Mouse (Mus musculus) gastrocnemius, adult 2 months (tissue): ENCODE measurements at regions not wholly inside any gene's neighbourhood (a gene's known extent, or its start where the extent isn't known, plus 50 kb on each side); places are given as distances from the start of the nearest gene placed in this dataset.
"Not testable (repeated sequence)": the region's sequence is repeated elsewhere in the genome, so short reads cannot be mapped to it uniquely, and the experiment has no call there.

Source experiments
- DNase-seq: peaks from one replicate; pipeline ENCODE4 v3.0.0; 2022
- H3K27ac ChIP-seq: fragments of 200-600 bp; 2 replicates; pipeline ENCODE4 v1.8.1; 2022; ENCODE audit warnings: mild to moderate bottlenecking
- H3K4me3 ChIP-seq: fragments of 200-600 bp; 2 replicates; pipeline ENCODE4 v1.8.1; 2022; ENCODE audit warnings: mild to moderate bottlenecking, moderate library complexity
- CTCF ChIP-seq: fragments of 200-600 bp; IDR thresholded peaks from 2 replicates; pipeline ENCODE4 v1.8.1; 2022; ENCODE audit warnings: antibody characterized with exemption, mild to moderate bottlenecking, moderate library complexity
- intact Hi-C: fragments of 180-260 bp; cut with DNase I; formaldehyde crosslinking; loops from one replicate; pipeline ENCODE4 v1.15.1; 2025

- no peak for DNase-seq
- intact Hi-C loops: no loop called here
- Histone ChIP-seq H3K4me3 (no peak overlapping the region), H3K27ac (no peak overlapping the region)
- no peak for TF ChIP-seq CTCF
Measured at GRCm38 (mm10) chr9:115799330-115799729, 109.9 kb upstream of the Gadl1 start.

- no peak for DNase-seq
- intact Hi-C loops: no loop called here
Measured at GRCm38 (mm10) chr9:115800624-115801023, 108.6 kb upstream of the Gadl1 start.

GRCm38 (mm10) chr9:115803071-115803470, 106.2 kb upstream of the Gadl1 start:
- no peak for TF ChIP-seq CTCF
- DNase-seq: no peak
- intact Hi-C loops: no loop called here
- no peak overlapping the region for H3K27ac ChIP-seq
- no peak overlapping the region for H3K4me3 ChIP-seq

More at GRCm38 (mm10) chr9:115800624-115801023, 108.6 kb upstream of the Gadl1 start:
- Histone ChIP-seq H3K4me3 (no peak overlapping the region), H3K27ac (no peak overlapping the region)
- no peak for TF ChIP-seq CTCF

DNA sequence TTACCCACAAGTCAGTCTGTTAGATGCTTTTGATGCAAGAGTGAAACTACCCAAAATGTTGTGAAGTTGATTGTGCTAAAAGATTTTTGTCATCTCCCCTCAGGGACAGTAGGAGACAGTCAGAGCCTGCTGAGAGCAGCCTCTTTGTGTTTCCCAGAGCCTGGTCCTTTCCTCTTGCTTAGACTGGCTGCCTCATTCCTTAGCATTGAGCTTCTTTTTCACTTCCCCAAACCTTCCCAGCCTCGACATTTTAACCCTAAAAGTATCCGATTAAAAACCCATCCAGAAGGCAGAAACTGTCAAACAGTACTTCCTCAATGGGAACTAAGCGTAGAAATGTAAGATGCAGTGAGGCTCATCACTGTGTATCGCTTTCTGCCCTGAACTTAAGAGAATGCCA, 104.0 kb upstream of the Gadl1 start:
- no peak for DNase-seq
- no peak overlapping the region for H3K4me3 ChIP-seq
- no peak for TF ChIP-seq CTCF
- intact Hi-C loops: no loop called here
- H3K27ac ChIP-seq: no peak overlapping the region

- no peak for DNase-seq
- no peak overlapping the region for H3K4me3 ChIP-seq
- intact Hi-C loops: no loop called here
- H3K27ac ChIP-seq: no peak overlapping the region
- no peak for TF ChIP-seq CTCF
Measured at GRCm38 (mm10) chr9:115806018-115806702, 103.1 kb upstream of the Gadl1 start.

DNA sequence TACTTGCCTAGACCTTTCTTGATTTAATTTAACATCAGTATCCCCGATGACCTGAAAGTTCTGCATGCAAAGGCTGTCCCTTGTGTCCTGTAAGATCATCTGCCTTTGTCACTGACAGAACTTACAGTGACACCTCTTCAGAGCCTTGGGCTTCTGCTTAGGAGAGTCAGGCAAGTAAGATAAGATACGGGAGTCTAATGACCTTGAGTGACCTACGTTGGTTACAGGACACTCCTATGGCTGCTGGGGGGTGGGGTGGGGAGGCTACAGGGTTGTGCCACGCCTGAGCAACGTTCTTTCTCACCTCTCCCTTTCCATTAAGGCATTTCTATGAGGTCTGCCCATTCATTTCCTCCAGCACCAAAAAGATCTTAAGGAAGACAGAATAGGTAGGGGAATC, 69.1 kb upstream of the Gadl1 start:
- intact Hi-C loops: no loop called here
- Histone ChIP-seq H3K4me3 (no peak overlapping the region), H3K27ac (no peak overlapping the region)
- TF ChIP-seq CTCF: no peak
- DNase-seq: no peak

- DNase-seq: no peak
- H3K4me3 ChIP-seq: no peak overlapping the region
- no peak overlapping the region for H3K27ac ChIP-seq
- intact Hi-C loops: no loop called here
- no peak for TF ChIP-seq CTCF
Measured at GRCm38 (mm10) chr9:115840791-115841190, 68.5 kb upstream of the Gadl1 start.

- TF ChIP-seq CTCF: no peak
- Histone ChIP-seq H3K27ac (no peak overlapping the region), H3K4me3 (no peak overlapping the region)
- no peak for DNase-seq
- intact Hi-C loops: no loop called here
Measured at GRCm38 (mm10) chr9:115841684-115842083, 67.6 kb upstream of the Gadl1 start.

GRCm38 (mm10) chr9:115844340-115844739, 64.9 kb upstream of the Gadl1 start:
- Histone ChIP-seq H3K4me3 (no peak overlapping the region), H3K27ac (no peak overlapping the region)
- DNase-seq: no peak
- no peak for TF ChIP-seq CTCF
- intact Hi-C loops: no loop called here

- no peak overlapping the region for H3K4me3 ChIP-seq
- DNase-seq: no peak
- no peak overlapping the region for H3K27ac ChIP-seq
- no peak for TF ChIP-seq CTCF
- intact Hi-C loops: no loop called here
Measured at GRCm38 (mm10) chr9:115845091-115845490, 64.2 kb upstream of the Gadl1 start.

DNA sequence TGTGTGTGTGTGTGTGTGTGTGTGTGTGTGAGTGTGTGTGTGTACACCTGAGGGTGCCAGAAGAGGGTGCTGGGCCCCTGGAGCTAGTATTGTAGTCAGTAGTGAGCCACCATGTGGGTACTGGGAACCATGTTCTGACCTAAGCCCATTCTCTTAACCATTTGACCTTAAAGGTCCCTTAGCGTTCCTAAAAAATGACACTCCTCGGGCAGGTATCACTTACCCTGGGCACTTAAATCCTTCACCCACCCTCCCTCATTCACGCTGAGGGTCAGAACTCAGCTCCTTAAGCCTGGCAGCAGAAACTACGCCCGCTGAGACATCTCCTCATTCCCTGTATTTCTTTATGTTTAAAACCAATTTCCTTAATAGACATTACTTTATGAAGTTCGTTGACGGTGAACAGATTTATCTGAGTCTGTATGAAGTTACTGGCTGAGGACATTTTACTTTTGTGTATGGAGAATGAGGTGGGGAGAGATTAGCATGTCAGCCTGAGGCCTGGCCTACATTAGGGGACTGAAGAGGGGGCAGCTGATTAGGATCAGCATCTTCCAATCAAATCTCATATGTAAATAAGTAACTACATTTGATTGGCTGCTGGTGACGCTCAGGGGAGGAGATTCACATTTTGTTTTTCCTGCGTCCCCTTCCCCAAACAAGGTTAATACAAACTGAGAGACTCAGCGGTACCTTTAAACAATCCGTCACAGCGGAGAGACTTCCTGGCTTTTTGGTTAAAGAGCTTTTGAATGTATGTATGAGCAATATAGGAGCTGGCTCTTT, 61.8 kb upstream of the Gadl1 start:
- intact Hi-C loops: no loop called here
- Histone ChIP-seq H3K4me3 (no peak overlapping the region), H3K27ac (no peak overlapping the region)
- DNase-seq: no peak
- no peak for TF ChIP-seq CTCF

- not testable (repeated sequence) for H3K27ac ChIP-seq, H3K4me3 ChIP-seq, DNase-seq
- intact Hi-C loops: loop anchor here (10.0 kb wide), 1 partner anchor 139 kb away; no protein-coding TSS in a partner anchor
Measured at GRCm38 (mm10) chr9:115853210-115853842, 55.9 kb upstream of the Gadl1 start.

DNA sequence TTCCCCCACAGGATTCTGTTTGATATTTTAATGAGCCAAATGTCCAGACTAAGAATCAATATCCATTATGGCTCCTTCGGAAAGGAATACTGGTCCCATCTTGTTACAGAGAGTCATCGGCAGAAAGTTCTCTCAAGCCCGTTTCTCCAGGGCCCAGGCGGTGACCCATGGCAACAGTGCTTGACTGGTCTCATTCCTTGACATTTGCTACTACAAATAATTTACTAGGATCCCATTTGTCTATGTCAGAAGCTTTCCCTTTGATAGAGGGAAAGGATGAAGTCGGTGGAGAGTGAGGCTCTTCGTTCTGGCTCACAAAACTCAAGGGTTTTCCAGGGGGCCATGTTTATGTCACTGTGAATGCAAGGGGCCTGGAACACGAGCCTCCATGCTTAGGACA, 52.0 kb upstream of the Gadl1 start:
- Histone ChIP-seq H3K27ac (no peak overlapping the region), H3K4me3 (no peak overlapping the region)
- no peak for DNase-seq
- intact Hi-C loops: loop anchor here (10.0 kb wide), 1 partner anchor 142 kb away; no protein-coding TSS in a partner anchor
- no peak for TF ChIP-seq CTCF
